Mouse (Mus musculus): Measurements from ENCODE around the gene Ints7. TPM values are rescaled to one million over a fixed set of nuclear protein-coding genes. Genes with fewer than 3 reads are reported as not detected.

The Ints7 gene
- polyA plus RNA-seq, 1 experiment = 50.8 TPM

DNA sequence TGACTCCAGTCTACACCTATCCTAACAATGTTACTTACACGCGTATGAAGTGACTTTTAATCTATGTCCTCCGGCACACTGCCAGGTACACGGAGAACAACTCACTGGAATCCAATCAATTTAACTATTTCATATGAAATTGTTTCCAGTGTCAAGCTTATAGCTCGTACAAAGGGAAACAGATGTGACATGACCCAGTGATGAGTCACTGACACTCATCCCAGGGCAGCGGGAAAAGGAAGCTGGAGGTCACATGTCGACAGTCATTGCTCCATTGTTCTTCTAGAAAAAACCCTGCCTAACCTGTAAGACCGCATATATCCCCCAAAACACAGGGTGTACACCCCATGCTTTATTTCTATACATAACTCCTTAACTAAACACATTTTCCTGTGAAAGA lies 18.3 kb upstream of the Ints7 start:
- no peak for TF ChIP-seq POLR2A (IDR thresholded peaks at IDR 0.05; ENCODE audit: borderline replicate concordance, extremely low read depth, insufficient read depth, insufficient read length, poor library complexity, severe bottlenecking)
- DNase-seq (ENCODE audit: low read depth) = no peak

- DNase-seq (ENCODE audit: low read depth) = no peak
These were observed 15.7 kb upstream of the Ints7 start for GRCm38 (mm10) chr1:191559779-191560178.

DNA sequence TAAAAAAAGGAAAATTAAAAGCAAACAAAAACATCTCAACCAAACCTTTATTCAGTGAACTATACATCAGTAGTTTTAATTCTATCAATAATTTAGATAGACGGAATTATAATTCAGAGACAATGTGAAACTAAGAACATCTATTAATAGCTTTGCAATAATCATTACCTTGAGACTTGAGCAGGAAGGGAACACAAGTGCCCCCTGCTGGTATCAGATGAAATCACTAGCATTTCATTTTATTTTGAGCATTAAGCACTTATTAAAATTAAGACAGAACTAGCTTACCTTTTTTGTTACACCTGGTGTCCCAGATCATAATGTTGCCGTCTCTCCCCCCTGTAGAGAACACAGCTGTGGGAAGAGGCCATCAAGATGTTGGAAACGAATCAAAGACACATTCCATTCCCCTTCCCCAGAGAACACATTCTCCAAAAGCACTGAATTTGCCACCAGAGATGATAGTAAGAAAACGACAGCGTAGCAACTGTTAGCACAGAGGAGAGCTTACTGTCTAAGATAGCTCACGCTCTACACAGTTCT lies 12.5 kb upstream of the Ints7 start:
- DNase-seq (ENCODE audit: low read depth) = peak; percentile 70
- TF ChIP-seq POLR2A (IDR thresholded peaks at IDR 0.05; ENCODE audit: borderline replicate concordance, extremely low read depth, insufficient read depth, insufficient read length, poor library complexity, severe bottlenecking) = no peak
- TF ChIP-seq CTCF (IDR thresholded peaks at IDR 0.05; ENCODE audit: borderline replicate concordance, extremely low read depth, insufficient read depth, insufficient read length) = no peak

More at GRCm38 (mm10) chr1:191559779-191560178, 15.7 kb upstream of the Ints7 start:
- TF ChIP-seq CTCF (IDR thresholded peaks at IDR 0.05; ENCODE audit: borderline replicate concordance, extremely low read depth, insufficient read depth, insufficient read length) (no peak), POLR2A (IDR thresholded peaks at IDR 0.05; ENCODE audit: borderline replicate concordance, extremely low read depth, insufficient read depth, insufficient read length, poor library complexity, severe bottlenecking) (no peak)

- TF ChIP-seq CTCF (IDR thresholded peaks at IDR 0.05; ENCODE audit: borderline replicate concordance, extremely low read depth, insufficient read depth, insufficient read length) = peak; percentile 19; the same call in 1 of the 2 replicates
- no peak for TF ChIP-seq POLR2A (IDR thresholded peaks at IDR 0.05; ENCODE audit: borderline replicate concordance, extremely low read depth, insufficient read depth, insufficient read length, poor library complexity, severe bottlenecking)
These were observed 7.6 kb upstream of the Ints7 start for GRCm38 (mm10) chr1:191567859-191568258.

DNA sequence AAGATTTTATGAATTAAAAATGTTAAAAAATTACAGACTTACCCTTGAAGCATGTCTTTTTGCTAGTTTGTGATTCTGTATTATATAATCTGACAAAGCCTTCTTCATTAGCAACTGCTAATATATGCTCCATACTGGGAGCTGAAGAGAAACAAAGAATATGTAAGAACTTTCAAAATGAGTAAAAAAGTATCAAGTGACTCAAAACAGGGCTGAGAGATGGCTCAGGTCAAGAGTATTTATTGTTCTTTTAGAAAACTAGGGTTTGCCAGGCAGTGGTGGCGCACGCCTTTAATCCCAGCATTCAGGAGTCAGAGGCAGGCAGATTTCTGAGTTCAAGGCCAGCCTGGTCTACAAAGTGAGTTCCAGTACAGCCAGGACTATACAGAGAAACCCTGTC lies 5.8 kb upstream of the Ints7 start:
- no peak for DNase-seq (ENCODE audit: low read depth)
- TF ChIP-seq CTCF (IDR thresholded peaks at IDR 0.05; ENCODE audit: borderline replicate concordance, extremely low read depth, insufficient read depth, insufficient read length) = no peak
- no peak for TF ChIP-seq POLR2A (IDR thresholded peaks at IDR 0.05; ENCODE audit: borderline replicate concordance, extremely low read depth, insufficient read depth, insufficient read length, poor library complexity, severe bottlenecking)

More at GRCm38 (mm10) chr1:191567859-191568258, 7.6 kb upstream of the Ints7 start:
- peak; percentile 22 for DNase-seq (ENCODE audit: low read depth)

DNA sequence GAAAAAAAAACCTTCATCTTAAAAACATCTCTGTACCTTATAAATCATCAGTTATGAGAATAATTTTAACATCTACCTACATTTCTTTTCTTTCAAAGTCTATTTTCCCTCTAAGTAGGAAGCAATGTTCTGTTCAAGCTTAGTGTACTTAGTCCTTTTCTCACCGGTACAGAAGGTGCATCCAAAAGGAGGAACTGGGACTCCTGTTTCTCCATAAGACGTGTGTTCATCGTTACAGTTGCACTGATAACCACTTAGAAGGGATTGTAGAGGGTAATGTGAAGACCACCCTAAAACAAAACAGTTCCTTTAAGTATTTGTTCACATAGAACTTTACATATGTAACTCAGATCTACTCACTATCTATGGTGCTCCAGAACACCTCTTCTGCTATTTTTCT lies 5.0 kb upstream of the Ints7 start:
- DNase-seq (ENCODE audit: low read depth) = no peak
- TF ChIP-seq POLR2A (IDR thresholded peaks at IDR 0.05; ENCODE audit: borderline replicate concordance, extremely low read depth, insufficient read depth, insufficient read length, poor library complexity, severe bottlenecking) (no peak), CTCF (IDR thresholded peaks at IDR 0.05; ENCODE audit: borderline replicate concordance, extremely low read depth, insufficient read depth, insufficient read length) (no peak)

- TF ChIP-seq CTCF (IDR thresholded peaks at IDR 0.05; ENCODE audit: borderline replicate concordance, extremely low read depth, insufficient read depth, insufficient read length) = no peak
- TF ChIP-seq POLR2A (IDR thresholded peaks at IDR 0.05; ENCODE audit: borderline replicate concordance, extremely low read depth, insufficient read depth, insufficient read length, poor library complexity, severe bottlenecking) = no peak
- peak; percentile 24 for DNase-seq (ENCODE audit: low read depth)
These were observed 1.4 kb upstream of the Ints7 start for GRCm38 (mm10) chr1:191573906-191574639.

DNA sequence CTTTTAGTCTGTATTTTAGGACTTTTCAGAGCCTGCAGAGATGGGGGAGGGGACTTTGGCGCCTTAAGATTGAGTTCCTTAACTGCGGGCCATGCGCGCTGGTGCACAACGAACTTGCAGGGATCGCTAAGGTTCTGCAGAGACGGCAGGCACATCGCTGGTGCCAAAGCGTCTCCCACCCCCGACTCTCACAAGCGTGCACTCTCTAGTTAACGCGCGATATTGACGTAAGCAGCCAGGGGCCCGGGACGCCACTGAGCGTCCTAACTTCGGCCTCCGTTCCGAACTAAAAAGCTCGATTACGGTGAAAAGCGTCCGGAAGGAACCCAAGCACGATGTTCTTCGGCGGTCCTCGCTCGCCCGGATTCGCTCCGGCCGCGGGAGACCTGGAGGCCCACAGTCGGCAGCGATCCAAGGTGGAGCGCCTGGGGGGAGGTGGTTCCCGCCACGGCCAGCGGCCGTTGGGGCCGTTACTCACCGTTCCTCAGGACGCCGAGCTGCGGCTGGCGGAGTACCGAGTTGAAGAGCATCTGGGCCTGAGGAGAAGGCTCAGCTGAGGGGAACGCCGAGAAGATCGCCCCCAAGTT lies 472 bp upstream of the Ints7 start:
- DNase-seq (ENCODE audit: low read depth) = peak; percentile 86
- no peak for TF ChIP-seq CTCF (IDR thresholded peaks at IDR 0.05; ENCODE audit: borderline replicate concordance, extremely low read depth, insufficient read depth, insufficient read length)
- no peak for TF ChIP-seq POLR2A (IDR thresholded peaks at IDR 0.05; ENCODE audit: borderline replicate concordance, extremely low read depth, insufficient read depth, insufficient read length, poor library complexity, severe bottlenecking)

GRCm38 (mm10) chr1:191579524-191579923 lies 4.1 kb downstream of the Ints7 start:
- DNase-seq (ENCODE audit: low read depth) = no peak
- TF ChIP-seq CTCF (IDR thresholded peaks at IDR 0.05; ENCODE audit: borderline replicate concordance, extremely low read depth, insufficient read depth, insufficient read length) (no peak), POLR2A (IDR thresholded peaks at IDR 0.05; ENCODE audit: borderline replicate concordance, extremely low read depth, insufficient read depth, insufficient read length, poor library complexity, severe bottlenecking) (no peak)

- DNase-seq (ENCODE audit: low read depth) = no peak
- no peak for TF ChIP-seq POLR2A (IDR thresholded peaks at IDR 0.05; ENCODE audit: borderline replicate concordance, extremely low read depth, insufficient read depth, insufficient read length, poor library complexity, severe bottlenecking)
- no peak for TF ChIP-seq CTCF (IDR thresholded peaks at IDR 0.05; ENCODE audit: borderline replicate concordance, extremely low read depth, insufficient read depth, insufficient read length)
These were observed 6.2 kb downstream of the Ints7 start for GRCm38 (mm10) chr1:191581641-191582040.

- no peak for DNase-seq (ENCODE audit: low read depth)
These were observed 8.4 kb downstream of the Ints7 start for GRCm38 (mm10) chr1:191583836-191584235.

More at GRCm38 (mm10) chr1:191583836-191584235, 8.4 kb downstream of the Ints7 start:
- TF ChIP-seq POLR2A (IDR thresholded peaks at IDR 0.05; ENCODE audit: borderline replicate concordance, extremely low read depth, insufficient read depth, insufficient read length, poor library complexity, severe bottlenecking) = no peak
- no peak for TF ChIP-seq CTCF (IDR thresholded peaks at IDR 0.05; ENCODE audit: borderline replicate concordance, extremely low read depth, insufficient read depth, insufficient read length)
